Mouse (Mus musculus) kidney, adult 2 months (tissue): Measurements from ENCODE around the gene Atg10.

ENCODE experiments used
- CTCF ChIP-seq: fragments of 200-500 bp; conservative IDR thresholded peaks from 2 replicates; pipeline ENCODE4 v1.5.1; 2011; ENCODE audit warnings: low read depth, mild to moderate bottlenecking, control low read depth, low read length, moderate library complexity, mixed read lengths; ENCODE audit not compliant: insufficient read depth, insufficient read length
- POLR2A ChIP-seq: fragments of 200-500 bp; IDR thresholded peaks from one replicate; pipeline ENCODE4 v1.6.1; 2011; ENCODE audit warnings: low read depth, low read length, control low read depth

- TF ChIP-seq CTCF (no peak), POLR2A (no peak)
Measured at GRCm38 (mm10) chr13:90896098-90896497, 327.7 kb downstream of the Atg10 start.
